Mouse (Mus musculus) lung, postnatal 25 days (tissue): Measurements from ENCODE around the gene Snx18.

Source experiments
- DNase-seq: peaks from one replicate; pipeline ENCODE4 v3.0.0; 2022; ENCODE audit warnings: low spot score

Gene Snx18

DNA sequence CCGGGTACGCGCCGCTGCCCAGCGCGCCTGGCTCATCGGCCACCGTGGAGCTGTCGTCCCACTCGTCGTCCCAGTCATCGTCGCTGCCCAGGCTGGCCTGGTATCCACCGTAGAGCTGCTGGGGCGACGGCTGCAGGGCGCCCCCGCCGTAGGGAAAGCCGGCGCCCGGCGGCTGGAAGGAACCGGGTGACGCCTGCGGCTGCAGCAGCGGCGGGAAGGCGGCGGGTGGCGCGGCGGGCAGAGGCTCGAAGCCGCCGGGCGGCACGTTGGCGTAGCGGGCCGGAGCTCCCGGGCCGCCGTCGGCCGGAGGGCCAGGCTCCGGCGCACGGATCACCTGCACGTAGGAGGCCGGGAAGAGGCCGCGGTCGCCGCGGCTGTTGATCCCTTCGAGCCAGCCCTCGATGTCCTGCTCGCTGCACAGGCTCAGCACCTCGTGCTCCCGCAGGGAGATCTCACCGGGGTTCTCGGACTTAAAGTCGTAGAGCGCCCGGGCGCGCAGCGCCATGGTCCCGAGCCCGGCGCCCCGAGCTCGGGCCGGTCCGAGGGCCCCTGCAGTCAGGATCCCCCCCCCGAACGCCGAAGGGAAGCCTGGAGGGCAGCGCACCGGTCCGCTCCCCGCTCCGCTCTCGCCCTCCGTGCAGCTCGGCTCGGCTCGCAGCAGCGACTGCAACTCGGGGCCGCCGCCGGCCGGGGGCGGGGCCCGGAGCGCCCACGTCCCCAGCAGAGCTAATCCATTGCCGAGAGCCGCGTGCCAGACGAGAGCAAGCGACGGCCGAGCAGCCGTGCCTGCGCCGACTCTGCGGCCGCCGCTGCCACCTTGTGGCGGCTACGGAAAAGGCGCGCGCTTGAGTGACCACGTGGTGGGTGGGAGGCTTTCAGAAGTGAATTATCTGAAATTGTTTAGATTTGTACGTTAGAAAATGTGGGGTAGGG is at the start of gene Snx18:
Snx18 (minus strand) TSS at position 674 of the 933 bp plus-strand sequence.
- DNase-seq: peak; percentile 93

DNA sequence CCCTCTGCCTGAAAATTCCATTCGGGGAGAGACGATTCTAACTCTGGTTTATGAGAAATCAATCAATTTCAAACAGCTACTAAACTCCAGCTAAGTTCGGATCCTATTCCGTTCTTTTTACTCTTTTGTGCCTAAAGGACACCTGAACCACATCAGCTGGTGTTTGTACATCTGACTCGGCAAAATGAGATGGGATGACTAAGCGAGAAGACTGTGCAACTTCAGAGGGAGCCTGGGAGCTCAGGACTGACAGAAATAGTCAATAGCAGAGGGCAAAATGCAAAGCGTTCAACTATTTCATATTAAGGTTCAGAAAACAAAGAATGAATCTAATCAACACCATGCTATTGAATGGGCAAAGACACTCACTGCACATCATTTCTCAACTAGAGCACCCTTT is 45.5 kb upstream of the Snx18 start:
- DNase-seq: no peak

DNA sequence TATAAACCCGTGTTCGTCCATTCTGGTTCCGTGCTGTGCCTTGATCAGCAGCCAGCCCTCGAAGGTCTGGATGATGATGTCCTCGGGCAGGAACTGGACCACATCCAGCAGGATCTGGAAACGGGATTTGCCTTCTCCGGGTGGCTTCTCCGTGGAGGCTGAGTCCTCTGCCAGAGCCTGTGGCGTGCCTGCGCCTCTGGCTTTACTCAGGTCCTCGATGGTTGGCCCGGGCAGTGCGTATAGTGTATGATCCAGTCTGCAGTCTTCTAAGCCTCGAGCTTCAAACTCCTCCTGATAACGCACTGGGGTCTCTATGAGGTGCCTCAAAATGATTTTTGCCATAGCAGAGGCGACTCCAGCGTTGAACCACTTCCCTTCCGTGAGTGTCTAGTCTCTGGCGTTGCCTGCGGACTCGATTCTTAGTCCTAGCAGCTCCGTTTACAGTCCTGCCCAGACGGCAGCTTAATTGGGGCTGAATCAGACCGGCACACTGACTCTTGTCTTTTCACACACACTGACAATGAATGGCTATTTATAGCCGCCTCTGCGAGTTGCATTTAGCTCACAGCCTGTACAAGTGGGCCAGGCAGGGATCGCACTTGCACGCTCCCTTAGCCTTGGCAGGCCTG is 44.9 kb upstream of the Snx18 start, which contains the start of gene Hspb3:
Hspb3 (minus strand) TSS at position 526 of the 629 bp plus-strand sequence.
- no peak for DNase-seq

DNA sequence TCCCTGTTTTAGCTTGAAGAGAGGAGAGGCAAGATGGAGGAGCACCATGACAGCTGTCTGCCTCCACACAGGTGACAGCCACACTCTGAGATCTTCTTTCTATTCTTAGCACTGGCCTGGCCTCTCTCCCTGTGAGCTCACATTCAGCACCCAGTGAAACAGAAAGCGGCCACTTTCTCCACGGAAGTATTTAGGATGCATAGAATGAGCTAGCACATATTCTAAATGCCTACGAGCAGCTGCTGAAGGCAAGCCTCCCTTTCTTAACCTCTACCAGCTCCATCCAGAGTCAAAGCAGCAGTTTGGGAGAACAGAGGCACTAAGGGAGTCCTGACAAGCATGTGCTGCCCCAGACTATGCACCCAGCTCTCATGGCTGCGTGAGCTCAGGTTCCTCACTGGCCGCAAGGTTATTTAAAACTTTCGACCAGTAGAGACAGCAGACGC is 43.5 kb upstream of the Snx18 start:
- no peak for DNase-seq

DNA sequence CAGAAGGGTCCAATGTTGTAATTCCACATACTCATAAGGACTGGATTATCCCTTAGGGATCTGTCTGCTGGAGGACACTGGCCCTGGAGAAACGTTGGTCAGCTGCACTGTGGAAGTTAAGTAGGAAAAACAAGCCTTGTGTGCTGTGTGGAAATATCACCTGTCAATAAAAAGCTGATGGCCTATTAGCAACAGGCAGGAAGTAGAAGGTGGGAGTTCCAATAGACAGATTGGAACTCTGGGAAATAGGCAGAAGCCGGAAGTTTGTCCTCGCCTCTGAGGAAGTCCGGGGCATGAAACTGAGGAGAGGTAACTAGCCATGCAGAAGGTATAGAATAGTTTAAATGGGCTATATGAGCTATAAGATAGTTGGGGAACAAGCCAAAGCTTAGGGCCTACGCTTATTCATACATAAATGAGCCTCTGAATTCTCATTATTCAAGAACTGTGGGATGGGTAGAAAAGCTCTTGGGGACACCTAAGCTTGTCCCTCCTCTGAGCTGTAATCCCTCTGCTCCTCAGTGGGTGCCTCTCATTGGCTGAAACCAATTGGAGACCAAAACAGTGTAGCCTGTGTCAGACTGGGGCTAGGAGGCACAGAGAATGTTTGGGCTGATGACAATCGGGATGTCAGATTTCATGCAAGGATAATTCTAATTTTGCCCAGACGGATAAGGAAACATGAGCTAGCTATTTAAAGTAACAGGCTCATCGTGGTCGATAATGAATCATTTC is 42.4 kb upstream of the Snx18 start:
- DNase-seq: no peak

DNA sequence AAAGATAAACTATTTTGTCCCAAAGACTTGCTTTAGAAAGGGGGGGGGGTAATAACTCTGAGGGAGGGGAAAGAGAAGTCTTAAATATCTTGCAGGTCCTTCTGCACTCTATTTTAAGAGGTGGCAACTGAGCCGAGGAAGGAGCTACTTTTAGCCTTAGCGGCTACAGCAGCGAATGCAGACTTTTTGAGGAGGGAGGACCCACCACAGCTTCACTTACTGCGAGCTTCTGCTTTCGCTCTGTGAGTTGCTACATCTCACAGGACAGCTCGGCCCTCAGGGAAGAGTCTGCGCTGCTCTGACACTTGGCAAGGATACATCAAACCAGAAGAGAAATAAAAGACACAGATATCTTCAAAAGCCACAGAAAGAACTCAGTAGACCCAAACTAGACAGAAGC is 38.8 kb upstream of the Snx18 start:
- DNase-seq: no peak

DNA sequence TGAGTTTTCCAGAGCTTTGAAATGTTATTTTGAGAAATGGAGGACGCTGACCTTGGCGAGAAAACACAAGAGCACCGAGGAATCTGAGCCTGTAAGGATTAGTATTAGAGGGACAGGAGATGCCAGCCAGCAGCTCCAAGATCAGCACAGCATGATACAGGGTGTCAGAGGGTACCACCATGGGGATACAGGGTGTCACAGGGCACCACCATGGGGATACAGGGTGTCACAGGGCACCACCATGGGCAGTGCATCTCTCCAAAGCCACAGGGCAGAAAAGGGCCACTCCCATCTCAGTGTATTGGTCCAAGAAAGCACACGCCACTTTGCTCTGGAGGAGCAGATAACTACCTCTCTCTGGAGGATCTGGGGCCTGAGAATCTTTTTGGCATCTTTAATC is 38.3 kb upstream of the Snx18 start:
- DNase-seq: no peak

DNA sequence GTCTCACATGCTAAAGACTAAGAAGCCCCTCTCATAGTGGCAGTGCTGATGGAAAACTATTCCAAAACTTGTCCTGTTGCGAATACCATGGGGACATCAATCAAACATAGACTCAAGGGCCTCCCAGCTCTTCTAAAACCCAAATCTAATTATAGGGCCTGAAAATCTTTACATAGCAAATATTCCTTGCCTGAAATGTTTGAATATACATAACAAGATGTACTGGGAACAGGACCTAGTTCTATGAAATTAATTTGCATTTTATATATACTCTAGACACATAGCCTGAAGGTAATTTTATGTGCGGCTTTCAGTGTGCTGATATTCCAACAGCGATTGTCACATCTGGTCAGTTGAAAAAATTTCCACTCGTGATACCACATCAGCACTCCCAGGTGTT is 37.1 kb upstream of the Snx18 start:
- no peak for DNase-seq

DNA sequence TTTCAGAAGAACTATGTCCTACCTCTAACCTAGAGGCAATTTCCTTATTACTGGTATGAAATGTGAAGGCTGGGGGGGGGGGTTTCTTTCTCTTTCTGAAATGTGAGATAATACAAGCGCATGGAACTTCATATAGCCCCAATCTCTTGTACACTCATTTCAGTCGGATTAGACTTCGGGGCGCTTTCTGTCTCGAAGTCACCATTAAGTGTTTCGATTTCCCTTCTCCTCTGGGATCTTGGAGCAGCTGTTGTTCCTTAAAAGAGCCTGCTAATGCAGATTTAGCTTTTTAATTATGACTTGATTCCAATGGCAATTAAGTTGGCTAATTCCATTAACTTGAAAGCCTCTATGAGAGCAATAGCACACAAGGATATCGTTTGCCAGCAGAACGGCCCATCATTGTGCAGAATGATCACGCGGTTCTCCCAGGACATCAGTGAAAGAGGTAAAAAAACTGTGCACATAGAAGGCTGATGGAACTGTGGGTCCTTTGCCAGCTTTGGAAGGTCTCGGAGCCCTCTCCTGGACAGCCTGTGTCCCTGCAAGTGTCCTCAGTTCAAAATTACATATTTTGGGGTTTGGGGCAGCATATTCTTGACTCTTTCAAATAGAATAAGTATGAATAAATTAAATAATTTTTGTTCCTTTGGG is 22.7 kb upstream of the Snx18 start:
- no peak for DNase-seq

DNA sequence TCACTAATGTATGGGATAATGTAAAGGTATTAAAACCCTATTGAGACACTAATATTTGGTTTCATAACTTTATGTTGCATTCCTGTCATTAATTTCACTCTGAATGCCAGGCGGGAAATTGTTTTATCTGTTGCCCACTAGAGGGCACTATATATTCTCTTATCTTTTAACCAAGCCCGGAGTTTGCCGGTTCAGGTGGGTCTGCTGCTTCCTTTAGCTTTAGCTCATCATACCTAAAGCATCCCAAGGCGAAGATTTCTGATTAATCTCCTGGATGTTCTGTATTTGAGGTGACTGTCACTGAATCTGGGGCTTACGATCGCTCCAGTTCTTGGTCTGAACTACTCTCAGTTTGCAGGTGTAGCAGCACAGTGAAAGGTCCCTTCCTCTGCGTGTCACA is 20.6 kb upstream of the Snx18 start:
- DNase-seq: no peak

DNA sequence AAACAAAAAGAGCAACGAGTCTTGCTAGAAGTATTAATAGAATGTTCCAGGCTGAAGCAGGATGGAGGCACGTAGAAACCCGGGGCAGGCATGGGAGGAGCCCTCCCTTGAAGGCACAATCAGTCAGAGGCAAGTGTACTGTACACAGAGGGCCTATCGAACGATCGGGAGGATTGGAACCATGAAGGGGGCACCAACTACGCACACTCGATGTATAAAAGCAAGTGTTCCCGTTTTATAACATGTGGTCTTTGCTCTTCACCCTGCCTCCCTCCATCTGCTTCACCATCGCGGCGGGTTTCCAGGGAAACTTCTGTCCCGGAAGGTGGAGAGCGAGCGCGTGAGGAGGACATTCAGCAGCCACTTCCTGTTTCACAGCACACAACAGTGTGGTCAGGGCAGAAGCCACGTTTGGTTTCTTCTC is 17.4 kb upstream of the Snx18 start:
- DNase-seq: no peak

DNA sequence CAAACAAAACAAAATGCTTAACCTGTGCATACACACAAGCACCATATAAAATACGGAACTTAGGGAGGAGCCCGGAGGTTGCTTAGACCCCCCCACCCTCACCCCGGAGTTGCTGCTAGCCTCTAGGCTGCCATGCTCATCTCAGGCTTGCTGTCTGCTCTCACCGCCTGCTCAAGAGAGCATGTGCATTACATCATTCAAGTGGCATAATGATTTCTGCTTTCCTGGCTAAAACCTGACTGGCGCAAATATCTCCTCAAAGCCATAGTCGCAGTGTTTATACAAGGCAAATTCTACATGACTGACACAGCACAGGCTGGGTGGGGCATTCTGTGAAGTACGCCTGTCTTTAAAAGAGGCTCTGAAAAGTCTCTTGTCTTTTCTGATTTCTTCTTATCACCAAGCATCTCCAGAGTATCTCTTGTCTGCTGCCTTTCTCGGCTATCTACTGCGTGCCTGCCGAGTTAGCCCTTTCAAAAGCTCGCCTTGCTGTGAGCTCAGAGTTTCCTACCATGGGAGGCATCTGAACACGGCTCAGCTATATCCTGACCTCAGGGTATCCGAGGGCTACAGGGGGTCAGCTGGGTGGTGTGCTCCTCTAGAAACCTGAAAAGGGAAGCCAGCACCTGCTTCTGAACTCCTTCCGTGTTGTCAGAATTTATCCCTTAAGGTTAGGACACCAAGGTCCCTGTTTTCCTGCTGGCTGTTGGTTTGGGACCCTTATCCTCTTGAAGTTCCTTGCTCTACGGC is 16.5 kb upstream of the Snx18 start:
- DNase-seq: no peak

DNA sequence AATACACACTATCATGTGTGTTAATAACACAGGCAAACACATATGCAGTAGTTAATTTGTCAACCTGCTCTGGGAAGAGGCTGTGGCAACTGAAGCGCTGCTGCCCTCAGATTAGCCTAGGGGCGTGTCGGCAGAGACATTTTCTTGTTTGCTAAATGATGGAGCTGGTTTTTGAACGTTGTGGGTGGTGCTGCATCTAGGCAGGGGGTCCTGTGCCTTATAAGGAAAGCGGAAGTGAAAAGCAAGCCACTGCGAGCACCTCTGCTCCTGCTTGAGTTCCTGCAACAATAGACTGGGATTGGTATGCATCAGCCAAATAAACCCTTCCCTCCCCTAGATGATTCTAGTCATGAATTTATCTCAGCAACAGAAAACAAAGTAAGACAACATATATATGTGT is 14.1 kb upstream of the Snx18 start:
- no peak for DNase-seq

DNA sequence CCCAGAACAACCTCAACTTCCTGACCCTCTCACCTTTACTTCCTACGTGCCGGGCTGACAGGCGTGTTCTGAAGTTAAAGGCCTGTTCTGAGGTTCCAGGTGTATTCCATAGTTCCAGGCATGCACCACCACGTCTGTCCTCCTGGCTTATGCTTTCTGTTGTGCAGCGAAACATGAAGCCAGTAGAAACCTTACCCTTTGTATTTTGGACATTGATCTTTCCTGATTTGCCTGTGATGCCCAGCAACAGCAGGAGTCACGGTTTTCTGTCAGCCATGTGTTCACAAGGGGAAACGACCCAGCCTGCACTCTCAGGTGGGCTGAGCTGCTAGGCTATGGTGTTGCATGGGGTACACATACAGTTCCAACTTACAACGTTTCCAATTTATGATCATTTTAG is 9.2 kb upstream of the Snx18 start:
- DNase-seq: no peak

DNA sequence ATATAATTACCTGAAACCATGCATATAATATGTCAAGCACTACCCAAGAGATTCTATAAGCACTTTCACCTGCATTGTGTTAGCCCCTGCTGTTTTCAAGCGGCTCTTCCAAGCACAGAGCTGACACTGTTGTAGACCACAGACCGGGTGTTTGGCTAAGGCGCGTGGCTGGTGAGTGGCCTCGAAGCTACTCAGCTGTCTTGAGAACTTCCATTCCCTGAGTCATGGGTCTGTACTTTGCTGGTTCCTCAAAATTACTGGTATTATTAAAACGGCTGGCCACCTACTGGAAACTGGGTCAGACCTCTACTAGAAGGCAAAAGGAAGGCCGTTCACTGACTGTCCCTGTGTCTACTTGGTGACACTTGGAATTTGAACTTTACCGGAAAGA is 4.5 kb upstream of the Snx18 start:
- DNase-seq: no peak

DNA sequence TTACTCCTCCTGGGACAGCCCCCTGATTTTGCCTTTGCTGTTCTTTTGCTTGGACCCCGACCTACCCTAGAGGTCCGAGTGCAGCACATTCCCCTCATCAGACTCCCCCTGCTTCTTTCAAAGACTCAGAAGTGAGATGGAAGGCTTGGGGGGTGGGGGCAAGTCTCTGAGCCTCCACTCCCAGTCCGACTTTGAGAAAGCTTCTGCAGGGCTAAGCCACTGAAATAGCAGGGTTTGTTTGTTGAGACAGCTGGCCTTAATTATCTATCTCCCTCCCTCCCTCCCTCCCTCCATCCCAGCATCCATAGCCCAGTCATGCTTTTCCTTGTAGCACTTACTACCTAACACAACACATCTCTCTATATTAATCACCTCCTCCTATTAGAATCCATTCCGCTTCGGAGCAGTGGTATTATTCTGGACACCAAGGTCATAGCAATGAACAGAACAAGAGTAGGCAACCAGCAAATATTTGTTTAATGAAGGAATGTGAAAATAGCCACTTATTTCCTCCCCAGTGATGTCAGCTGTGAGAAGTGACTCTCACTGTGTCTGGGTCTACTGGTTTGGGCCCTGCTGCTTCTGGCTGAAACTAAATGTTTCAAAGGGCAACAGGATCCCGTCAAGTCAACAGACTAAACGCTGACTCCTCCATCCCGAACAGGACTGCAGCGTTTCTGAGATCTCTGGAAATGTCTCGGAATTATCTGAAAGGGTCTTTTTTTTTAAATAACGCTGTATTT is 3.9 kb upstream of the Snx18 start:
- DNase-seq: no peak

DNA sequence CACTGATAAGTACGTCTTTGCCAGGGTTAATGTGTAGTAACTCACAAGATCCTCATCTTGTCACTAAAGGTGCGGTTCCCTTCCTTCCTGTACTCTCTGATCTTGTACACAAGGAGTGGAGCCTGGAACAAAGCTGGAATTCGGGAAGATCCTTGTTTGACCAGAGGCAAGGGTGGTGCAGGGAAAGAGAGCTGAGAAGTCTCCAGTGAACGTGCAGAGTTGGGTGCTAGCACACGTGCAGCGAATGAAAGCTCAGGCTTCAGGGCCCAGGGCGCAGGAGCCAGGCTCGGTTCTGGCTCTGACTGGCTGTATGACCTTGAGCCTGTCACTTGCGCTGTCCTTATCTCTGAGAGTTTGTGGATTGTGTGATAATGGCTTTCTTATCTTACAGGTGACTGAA is 639 bp upstream of the Snx18 start:
- DNase-seq: no peak

DNA sequence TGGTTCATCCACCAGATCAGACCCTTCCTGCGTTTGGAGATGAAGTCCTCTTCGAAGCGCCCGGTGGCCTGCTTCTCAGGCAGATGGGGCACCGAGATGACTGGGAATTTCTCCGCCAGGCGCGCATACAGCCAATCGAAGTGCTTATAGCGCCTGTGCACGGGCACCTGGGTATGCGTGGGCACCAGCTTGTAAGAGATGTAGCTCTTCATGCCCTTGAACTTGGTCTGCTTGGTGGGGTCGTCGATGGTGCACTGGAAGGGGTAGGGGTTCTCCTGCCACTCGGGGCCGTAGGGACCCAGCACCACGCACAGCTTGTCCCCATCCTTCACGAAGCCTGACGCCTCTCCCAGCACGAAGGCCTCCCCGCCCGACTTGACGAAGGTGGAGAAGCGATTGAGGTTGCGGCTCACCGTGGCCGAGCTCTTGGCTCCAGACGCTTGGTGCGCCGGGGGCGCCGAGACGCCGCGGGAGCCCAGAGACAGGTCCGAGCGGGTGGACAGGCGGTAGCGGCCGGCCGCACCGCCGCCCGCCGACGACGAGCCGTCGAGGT is 950 bp downstream of the Snx18 start:
- no peak for DNase-seq

DNA sequence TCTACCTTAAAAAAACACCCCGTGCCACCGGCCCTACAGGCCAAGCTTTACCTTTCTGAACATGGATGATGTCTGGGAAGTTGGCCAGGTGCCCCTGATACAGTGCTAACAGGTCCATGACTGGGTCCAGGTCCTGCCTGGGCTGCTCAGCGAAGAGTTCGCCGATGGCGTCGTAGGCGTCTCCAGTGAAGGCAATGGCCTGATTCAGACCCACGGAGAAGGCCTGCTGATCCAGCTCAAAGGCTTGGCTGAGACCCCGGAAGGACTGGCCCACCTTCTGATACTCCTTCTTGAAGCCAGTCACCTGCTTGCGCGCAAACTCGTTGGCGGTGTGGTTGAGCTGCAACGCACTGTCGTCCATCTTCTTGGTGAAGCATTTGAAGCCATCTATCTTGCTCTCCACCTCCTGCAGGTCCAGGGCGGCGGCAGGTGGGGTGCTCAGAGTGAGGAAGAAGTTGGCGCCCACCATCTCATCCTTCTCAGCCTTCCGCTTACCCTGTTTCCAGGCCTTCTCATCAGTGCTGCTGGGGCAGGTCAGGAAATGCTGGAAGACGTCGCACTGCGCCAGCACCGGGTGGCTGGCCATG is 1.5 kb downstream of the Snx18 start:
- DNase-seq: no peak
